Mouse (Mus musculus) liver, embryonic 16.5 days (tissue): ENCODE measurements around the gene Ntrk1. TPM values are rescaled to one million over a fixed set of nuclear protein-coding genes. Genes with fewer than 3 reads are reported as not detected.
A peak's percentile ranks its signal among the peaks of the same experiment; 100 is the strongest.

Experiments
- ATAC-seq: fragments of 200-750 bp; cut with Nextera tagmentation; 2 replicates; pipeline ENCODE4 v1.8.0; 2017; ENCODE audit warnings: low read depth, mild to moderate bottlenecking, moderate number of reproducible peaks, moderate library complexity
- H3K27ac ChIP-seq: fragments of 300-500 bp; sonication (generic); 2 replicates; pipeline ENCODE4 v1.5.1; 2014; ENCODE audit warnings: mild to moderate bottlenecking, low read length
- H3K27me3 ChIP-seq: fragments of 300-500 bp; sonication (generic); 2 replicates; pipeline ENCODE4 v1.6.1; 2014; ENCODE audit warnings: low read depth, low read length, mixed read lengths; ENCODE audit not compliant: control insufficient read depth, insufficient read depth
- H3K36me3 ChIP-seq: fragments of 300-500 bp; sonication (generic); 2 replicates; pipeline ENCODE4 v1.6.1; 2014; ENCODE audit warnings: mild to moderate bottlenecking; ENCODE audit not compliant: control insufficient read depth, insufficient read depth
- H3K4me1 ChIP-seq: fragments of 300-500 bp; sonication (generic); 2 replicates; pipeline ENCODE4 v1.6.1; 2014; ENCODE audit warnings: low read depth, low read length, mixed read lengths; ENCODE audit not compliant: control insufficient read depth
- H3K4me2 ChIP-seq: fragments of 300-500 bp; sonication (generic); 2 replicates; pipeline ENCODE4 v1.6.1; 2014; ENCODE audit warnings: low read depth, low read length, mixed read lengths
- H3K4me3 ChIP-seq: fragments of 300-500 bp; sonication (generic); 2 replicates; pipeline ENCODE4 v1.5.1; 2014; ENCODE audit warnings: low read depth, mild to moderate bottlenecking, low read length
- H3K9ac ChIP-seq: fragments of 300-500 bp; sonication (generic); 2 replicates; pipeline ENCODE4 v1.6.1; 2014; ENCODE audit warnings: low read depth, low read length
- H3K9me3 ChIP-seq: fragments of 300-500 bp; sonication (generic); replicated peaks from 2 replicates; pipeline ENCODE4 v1.6.1; 2016; ENCODE audit warnings: low read length; ENCODE audit not compliant: control insufficient read depth
- WGBS: fragments of 180-500 bp; shearing (Covaris S2); extraction: QIAGEN DNeasy Blood & Tissue Kit; methylation state at CpG from one replicate; pipeline ENCODE4 v1.1.7; 2014; ENCODE audit not compliant: insufficient replicate concordance; 5-methylcytosine and 5-hydroxymethylcytosine counted together
- polyA plus RNA-seq: library from polyadenylated mRNA; unstranded; fragments of >200 nt; fragmentation: Nextera tagmentation; extraction: Ambion mirVana; gene quantifications from 2 replicates; pipeline ENCODE4 v1.2.1, GENCODE M21; 2015

Gene Ntrk1
- polyA plus RNA-seq, 1 experiment from 2014 or later: 0.18 TPM

- 14% methylated on average over 33 of the region's 33 CpGs for WGBS
- no peak overlapping the region for H3K9ac ChIP-seq
- peaks cover 86% of the 10 kb centered on the region for H3K27me3 ChIP-seq
- H3K4me3 ChIP-seq: 0 out of 2 replicates have a peak overlapping the region, but pooled peaks have one; percentile 15
- H3K27ac ChIP-seq: no peak overlapping the region
- peak overlapping the region; percentile 40 for H3K4me2 ChIP-seq
- H3K9me3 ChIP-seq: no peaks in the 10 kb centered on the region
- peaks cover 6% of the 10 kb centered on the region; the same call in 1 of the 2 replicates for H3K4me1 ChIP-seq
- no peaks in the 10 kb centered on the region for H3K36me3 ChIP-seq
- no peak for ATAC-seq
Observed at GRCm38 (mm10) chr3:87795336-87796277, 645 bp upstream of the Ntrk1 start.

GRCm38 (mm10) chr3:87789768-87790167 is 5.2 kb downstream of the Ntrk1 start:
- no peak for ATAC-seq
- Histone ChIP-seq H3K36me3 (no peaks in the 10 kb centered on the region), H3K9ac (no peak overlapping the region), H3K27me3 (peaks cover 31% of the 10 kb centered on the region), H3K4me2 (no peak overlapping the region), H3K9me3 (no peaks in the 10 kb centered on the region), H3K4me1 (peaks cover 2% of the 10 kb centered on the region; the same call in 1 of the 2 replicates), H3K27ac (no peak overlapping the region), H3K4me3 (no peak overlapping the region)
- 35% methylated on average over 5 of the region's 5 CpGs for WGBS

- no peak for ATAC-seq
- H3K4me2 ChIP-seq: no peak overlapping the region
- H3K9ac ChIP-seq: no peak overlapping the region
- 42% methylated on average over 1 of the region's 1 CpGs for WGBS
- H3K27ac ChIP-seq: no peak overlapping the region
- no peaks in the 10 kb centered on the region for H3K4me1 ChIP-seq
- H3K4me3 ChIP-seq: no peak overlapping the region
- peaks cover 26% of the 10 kb centered on the region for H3K27me3 ChIP-seq
- H3K9me3 ChIP-seq: no peaks in the 10 kb centered on the region
- no peaks in the 10 kb centered on the region for H3K36me3 ChIP-seq
Observed at GRCm38 (mm10) chr3:87789248-87789647, 5.7 kb downstream of the Ntrk1 start.

GRCm38 (mm10) chr3:87785626-87786214 is 9.2 kb downstream of the Ntrk1 start:
- 45% methylated on average over 6 of the region's 6 CpGs for WGBS
- no peak for ATAC-seq
- Histone ChIP-seq H3K36me3 (no peaks in the 10 kb centered on the region), H3K4me2 (no peak overlapping the region), H3K9me3 (no peaks in the 10 kb centered on the region), H3K27ac (no peak overlapping the region), H3K9ac (no peak overlapping the region), H3K4me1 (no peaks in the 10 kb centered on the region), H3K27me3 (no peaks in the 10 kb centered on the region), H3K4me3 (no peak overlapping the region)

- Histone ChIP-seq H3K27ac (no peak overlapping the region), H3K4me1 (no peaks in the 10 kb centered on the region), H3K4me2 (no peak overlapping the region), H3K9ac (no peak overlapping the region), H3K4me3 (no peak overlapping the region), H3K27me3 (no peaks in the 10 kb centered on the region), H3K9me3 (no peaks in the 10 kb centered on the region), H3K36me3 (no peaks in the 10 kb centered on the region)
- no peak for ATAC-seq
- 33% methylated on average over 5 of the region's 5 CpGs for WGBS
Observed at GRCm38 (mm10) chr3:87785156-87785555, 9.8 kb downstream of the Ntrk1 start.

GRCm38 (mm10) chr3:87783282-87784023 is 11.5 kb downstream of the Ntrk1 start:
- no peaks in the 10 kb centered on the region for H3K27me3 ChIP-seq
- ATAC-seq: no peak
- H3K4me2 ChIP-seq: no peak overlapping the region
- no peaks in the 10 kb centered on the region for H3K9me3 ChIP-seq
- no peak overlapping the region for H3K27ac ChIP-seq
- no peaks in the 10 kb centered on the region for H3K36me3 ChIP-seq
- H3K4me3 ChIP-seq: no peak overlapping the region
- H3K9ac ChIP-seq: no peak overlapping the region
- 70% methylated on average over 25 of the region's 25 CpGs for WGBS
- H3K4me1 ChIP-seq: no peaks in the 10 kb centered on the region

GRCm38 (mm10) chr3:87779086-87779485 is 15.9 kb downstream of the Ntrk1 start:
- ATAC-seq: no peak
- Histone ChIP-seq H3K4me1 (no peaks in the 10 kb centered on the region), H3K27me3 (no peaks in the 10 kb centered on the region), H3K4me2 (no peak overlapping the region), H3K36me3 (no peaks in the 10 kb centered on the region), H3K4me3 (no peak overlapping the region), H3K27ac (no peak overlapping the region), H3K9me3 (no peaks in the 10 kb centered on the region), H3K9ac (no peak overlapping the region)
- 40% methylated on average over 2 of the region's 2 CpGs for WGBS

GRCm38 (mm10) chr3:87778283-87778682 is 16.7 kb downstream of the Ntrk1 start:
- Histone ChIP-seq H3K9me3 (no peaks in the 10 kb centered on the region), H3K4me3 (no peak overlapping the region), H3K27ac (no peak overlapping the region), H3K4me1 (no peaks in the 10 kb centered on the region), H3K4me2 (no peak overlapping the region), H3K9ac (no peak overlapping the region), H3K36me3 (no peaks in the 10 kb centered on the region), H3K27me3 (no peaks in the 10 kb centered on the region)
- 55% methylated on average over 23 of the region's 23 CpGs for WGBS
- ATAC-seq: no peak
